Comparison of ENCODE assay signal across 8 mouse cellular contexts in genomic region chr6:31398431-31399205, GRCm38 (mm10). TPM values are rescaled to one million over a fixed set of nuclear protein-coding genes. Genes with fewer than 3 reads are reported as not detected.
DNase-seq lines count a peak whose midpoint lies in the region; ATAC-seq lines count a peak whose summit lies in the region.

Gene Mkln1 (plus strand): TSS chr6:31398735.

- ATAC-seq in inflammation-experienced regulatory T-cells, adult 6 months = peak; percentile 90
- peak; percentile 82 for ATAC-seq in megakaryocyte-erythroid progenitor cell, adult 5-6 weeks (replicated peaks; ENCODE audit: low FRiP score, low TSS enrichment, poor library complexity, severe bottlenecking)

- DNase-seq in adipocyte (ENCODE audit: low spot score) = peak; percentile 88
- peak; percentile 91 for DNase-seq in embryo, embryonic 10 days (ENCODE audit: low spot score)
- peak; percentile 93 for DNase-seq in gastrocnemius, postnatal 14 days
- DNase-seq in left cerebral cortex, postnatal 10 days (ENCODE audit: extremely low spot score in 1 of 2, low spot score in 2 of 2) = peak; percentile 85 to 94
- DNase-seq in right cerebral cortex, postnatal 25 days = peak; percentile 93
- DNase-seq in urinary bladder, postnatal 4 days (ENCODE audit: low spot score in 2 of 2) = peak; percentile 86 to 88

- intact Hi-C loops in gastrocnemius, postnatal 14 days (cut with DNase I; ENCODE audit: low total_unique reads) = loop anchor here (10.0 kb wide), 1 partner anchor 204 kb away; no protein-coding TSS in a partner anchor
- intact Hi-C loops in left cerebral cortex, postnatal 10 days (cut with DNase I) = loop anchor here (2.0 kb wide), 1 partner anchor 180 kb away; no protein-coding TSS in a partner anchor

RNA-seq across cellular contexts. Expression of gene Mkln1, which starts in this region (rescaled TPM):
- 100 to 1,000 TPM; 109 to 112 TPM for total RNA-seq in gastrocnemius, postnatal 14 days (2021)
- polyA plus RNA-seq in inflammation-experienced regulatory T-cells, adult 6 months (2017; shearing (Covaris generic)) = 100 to 1,000 TPM; 299 to 352 (median 344) TPM
- 100 to 1,000 TPM; 125 to 126 TPM for total RNA-seq in left cerebral cortex, postnatal 10 days (2021)
- 130 and 141 TPM in 2 replicates for total RNA-seq in megakaryocyte-erythroid progenitor cell, adult 5-6 weeks (2014; fragmentation: Nextera tagmentation)
- 186 and 215 TPM in 2 replicates for total RNA-seq in megakaryocyte-erythroid progenitor cell, adult 5-6 weeks (2017)

Comparison
In these comparisons a context has a peak if more than half of its experiments do, and no peak if none do; other contexts are left out.
1. Peak in every context shown above with its lines: DNase-seq and ATAC-seq.